Mouse (Mus musculus) hindbrain, embryonic 15.5 days (tissue): Measurements from ENCODE around the gene Prkaca. TPM values are rescaled to one million over a fixed set of nuclear protein-coding genes. Genes with fewer than 3 reads are reported as not detected.
"Not testable (repeated sequence)": the region's sequence is repeated elsewhere in the genome, so short reads cannot be mapped to it uniquely, and the experiment has no call there.

ENCODE experiments used
- ATAC-seq: fragments of 200-750 bp; cut with Nextera tagmentation; 2 replicates; pipeline ENCODE4 v1.8.0; 2017; ENCODE audit warnings: low read depth, moderate number of reproducible peaks, moderate TSS enrichment; ENCODE audit not compliant: low FRiP score
- H3K27ac ChIP-seq: fragments of 300-500 bp; sonication (generic); replicated peaks from 2 replicates; pipeline ENCODE4 v1.5.1; 2015; ENCODE audit warnings: mild to moderate bottlenecking, inconsistent platforms
- H3K27me3 ChIP-seq: fragments of 300-500 bp; sonication (generic); 2 replicates; pipeline ENCODE4 v1.6.1; 2015; ENCODE audit warnings: control low read depth, inconsistent platforms
- H3K36me3 ChIP-seq: fragments of 300-500 bp; sonication (generic); 2 replicates; pipeline ENCODE4 v1.6.1; 2015; ENCODE audit warnings: control low read depth, inconsistent platforms
- H3K4me1 ChIP-seq: fragments of 300-500 bp; sonication (generic); replicated peaks from 2 replicates; pipeline ENCODE4 v1.6.1; 2015; ENCODE audit warnings: control low read depth, inconsistent platforms
- H3K4me2 ChIP-seq: fragments of 300-500 bp; sonication (generic); 2 replicates; pipeline ENCODE4 v1.6.1; 2015; ENCODE audit warnings: moderate library complexity, mild to moderate bottlenecking, inconsistent platforms
- H3K4me3 ChIP-seq: fragments of 300-500 bp; sonication (generic); 2 replicates; pipeline ENCODE4 v1.5.1; 2015; ENCODE audit warnings: mild to moderate bottlenecking, inconsistent platforms
- H3K9ac ChIP-seq: fragments of 300-500 bp; sonication (generic); 2 replicates; pipeline ENCODE4 v1.6.1; 2015; ENCODE audit warnings: inconsistent platforms
- H3K9me3 ChIP-seq: fragments of 300-500 bp; sonication (generic); 2 replicates; pipeline ENCODE4 v1.6.1; 2016; ENCODE audit warnings: control low read depth, inconsistent platforms
- WGBS: fragments of 180-500 bp; shearing (Covaris S2); methylation state at CpG from one replicate; pipeline ENCODE4 v1.1.7; 2015; 5-methylcytosine and 5-hydroxymethylcytosine counted together
- polyA plus RNA-seq: library from polyadenylated mRNA; unstranded; fragments of >200 nt; fragmentation: Nextera tagmentation; extraction: Ambion mirVana; gene quantifications from 2 replicates; pipeline ENCODE4 v1.2.1, GENCODE M21; 2015

Gene Prkaca
- polyA plus RNA-seq, 1 experiment from 2014 or later = 250 TPM

DNA sequence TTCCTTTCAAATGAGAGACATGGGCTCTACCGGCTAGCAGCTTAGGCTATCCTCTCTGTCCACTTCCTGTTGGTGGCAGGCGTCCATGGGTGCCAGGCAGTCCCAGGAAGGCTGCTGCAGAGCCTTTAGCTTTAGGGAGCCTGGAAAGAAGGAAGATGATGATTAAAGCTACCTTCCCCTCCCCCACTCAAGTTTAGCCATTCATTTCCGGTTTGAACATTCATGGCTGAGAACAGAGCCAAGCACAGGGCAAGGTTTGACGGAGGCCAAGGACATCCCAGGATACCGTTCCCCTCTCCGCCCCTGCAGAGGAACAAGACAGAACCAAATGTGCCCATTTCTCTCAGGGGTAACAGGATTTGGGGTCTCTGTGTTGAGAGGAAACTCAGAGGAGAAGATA, 4.9 kb downstream of the Prkaca start:
- no peak overlapping the region for H3K9ac ChIP-seq
- H3K4me3 ChIP-seq = no peak overlapping the region
- WGBS = 62% methylated on average over 6 of the region's 6 CpGs
- ATAC-seq = no peak
- peaks cover 44% of the 10 kb centered on the region for H3K4me1 ChIP-seq
- H3K27me3 ChIP-seq = no peaks in the 10 kb centered on the region
- no peaks in the 10 kb centered on the region for H3K9me3 ChIP-seq
- H3K36me3 ChIP-seq = peaks cover 23% of the 10 kb centered on the region
- no peak overlapping the region for H3K27ac ChIP-seq
- H3K4me2 ChIP-seq = peak overlapping the region; percentile 5; the same call in 1 of the 2 replicates

DNA sequence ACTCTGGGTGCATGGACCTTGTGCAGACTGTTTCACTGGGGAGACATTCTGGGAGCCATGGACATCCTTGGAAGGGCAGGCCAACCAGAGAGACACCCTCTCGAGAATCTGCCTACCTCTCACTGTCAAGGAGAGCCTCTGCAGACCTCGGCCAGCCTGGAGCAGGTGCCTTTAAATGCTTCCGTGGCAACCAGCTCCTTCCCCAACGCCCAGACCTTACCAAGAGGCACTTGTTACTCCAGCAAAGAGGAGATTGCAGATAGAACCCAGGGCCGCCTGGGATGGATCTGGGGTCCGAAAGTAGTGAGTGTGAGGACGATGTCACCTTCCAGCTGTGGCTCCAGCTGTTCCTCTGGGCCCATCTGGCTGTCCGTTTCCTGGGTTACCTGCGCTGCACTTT, 5.4 kb downstream of the Prkaca start:
- WGBS = 73% methylated on average over 9 of the region's 9 CpGs

DNA sequence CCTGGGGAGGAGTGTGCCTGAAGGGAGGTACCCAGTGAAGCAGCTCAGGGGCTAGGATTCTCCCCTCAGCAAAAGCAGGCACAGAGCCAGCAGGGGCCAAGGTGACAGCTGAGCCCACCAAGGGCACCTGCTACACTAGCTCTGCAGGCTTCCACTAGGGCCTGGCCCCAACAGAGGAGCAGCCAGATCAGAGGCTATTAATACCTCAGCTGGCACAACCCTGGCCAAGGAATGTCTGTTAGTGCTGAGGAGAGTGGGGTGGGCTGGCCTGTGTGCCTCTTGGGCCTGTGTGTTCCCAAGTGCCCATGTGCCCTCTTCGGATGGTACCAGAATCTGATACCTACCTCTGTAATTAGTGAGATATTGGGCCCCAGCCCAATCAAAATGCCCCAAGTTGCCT, 7.5 kb downstream of the Prkaca start:
- Histone ChIP-seq H3K9me3 (no peaks in the 10 kb centered on the region), H3K36me3 (peaks cover 45% of the 10 kb centered on the region), H3K4me2 (no peak overlapping the region), H3K9ac (no peak overlapping the region), H3K27me3 (no peaks in the 10 kb centered on the region), H3K4me3 (no peak overlapping the region), H3K27ac (no peak overlapping the region), H3K4me1 (peaks cover 24% of the 10 kb centered on the region)
- WGBS = 78% methylated on average over 1 of the region's 1 CpGs
- no peak for ATAC-seq

More for the DNA sequence above, 5.4 kb downstream of the Prkaca start:
- Histone ChIP-seq H3K27me3 (no peaks in the 10 kb centered on the region), H3K4me1 (peaks cover 44% of the 10 kb centered on the region), H3K9me3 (no peaks in the 10 kb centered on the region), H3K4me3 (no peak overlapping the region), H3K27ac (no peak overlapping the region), H3K36me3 (peaks cover 29% of the 10 kb centered on the region), H3K4me2 (peak overlapping the region; percentile 5; the same call in 1 of the 2 replicates), H3K9ac (no peak overlapping the region)
- ATAC-seq = no peak

DNA sequence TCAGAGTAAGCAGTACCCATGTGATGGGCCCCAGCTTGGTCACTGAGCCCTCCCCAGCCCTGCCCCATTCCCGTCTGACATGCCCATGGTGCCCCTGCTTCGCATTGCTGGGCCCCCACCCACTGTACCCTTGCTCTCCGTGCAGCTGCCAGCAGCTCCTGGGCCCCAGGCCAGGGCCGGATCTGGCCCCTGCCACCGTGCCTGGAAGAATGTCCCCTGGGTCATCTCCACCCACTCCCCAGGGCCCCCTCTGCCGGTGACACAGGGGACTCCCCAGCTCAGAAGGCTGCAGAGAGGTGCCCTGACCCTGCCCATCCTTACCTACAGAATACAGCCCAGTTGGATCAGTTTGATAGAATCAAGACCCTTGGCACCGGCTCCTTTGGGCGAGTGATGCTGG, 8.1 kb downstream of the Prkaca start:
- H3K27ac ChIP-seq = no peak overlapping the region
- ATAC-seq = no peak
- H3K4me2 ChIP-seq = no peak overlapping the region
- H3K36me3 ChIP-seq = peaks cover 49% of the 10 kb centered on the region
- H3K4me3 ChIP-seq = no peak overlapping the region
- H3K9ac ChIP-seq = no peak overlapping the region
- no peaks in the 10 kb centered on the region for H3K9me3 ChIP-seq
- H3K27me3 ChIP-seq = no peaks in the 10 kb centered on the region
- peaks cover 23% of the 10 kb centered on the region for H3K4me1 ChIP-seq
- 75% methylated on average over 8 of the region's 8 CpGs for WGBS

DNA sequence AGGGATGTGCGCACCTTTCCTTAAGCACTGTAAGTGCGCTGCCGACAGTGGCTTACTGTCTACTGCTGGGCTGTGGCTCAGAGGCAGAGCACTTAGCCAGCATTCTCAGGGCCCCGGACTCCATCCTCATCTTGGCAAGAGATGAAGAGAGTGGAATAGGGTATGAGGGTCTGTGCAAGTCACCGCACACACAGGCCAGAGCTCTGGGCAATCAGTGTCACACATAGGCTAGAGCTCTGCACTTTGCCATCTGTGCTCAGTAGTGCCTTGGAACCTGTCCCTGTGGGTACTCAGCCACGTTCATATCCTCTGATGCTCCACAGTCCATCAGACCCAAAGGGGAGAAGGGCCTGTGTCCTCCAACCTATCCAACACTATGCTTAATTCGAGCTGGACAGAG, 8.7 kb downstream of the Prkaca start:
- Histone ChIP-seq H3K27me3 (no peaks in the 10 kb centered on the region), H3K4me1 (peaks cover 20% of the 10 kb centered on the region), H3K4me3 (no peak overlapping the region), H3K9ac (no peak overlapping the region), H3K9me3 (no peaks in the 10 kb centered on the region), H3K27ac (no peak overlapping the region), H3K36me3 (peaks cover 56% of the 10 kb centered on the region), H3K4me2 (no peak overlapping the region)
- WGBS = 95% methylated on average over 7 of the region's 7 CpGs
- no peak for ATAC-seq

DNA sequence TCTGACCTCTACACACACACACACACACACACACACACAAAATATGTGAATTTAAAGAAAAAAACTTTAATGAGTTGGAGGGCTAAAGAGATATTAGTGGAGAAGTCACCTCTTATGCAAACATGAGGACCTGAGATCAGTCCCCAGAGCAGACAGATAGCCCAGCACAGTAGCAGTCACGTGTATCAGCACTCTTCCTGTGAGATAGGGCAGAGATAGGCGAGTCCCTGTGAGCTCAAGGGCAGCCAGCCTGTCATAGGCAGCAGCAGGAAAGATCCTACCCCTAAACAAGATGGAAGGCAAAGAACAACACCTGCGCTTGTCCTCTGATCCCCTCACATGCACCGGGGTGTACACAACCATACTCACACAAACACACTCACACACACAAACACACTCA, 9.7 kb downstream of the Prkaca start:
- Histone ChIP-seq H3K9ac (no peak overlapping the region), H3K4me2 (no peak overlapping the region), H3K27ac (no peak overlapping the region), H3K4me3 (no peak overlapping the region), H3K36me3 (peaks cover 65% of the 10 kb centered on the region), H3K4me1 (peaks cover 11% of the 10 kb centered on the region), H3K27me3 (no peaks in the 10 kb centered on the region), H3K9me3 (no peaks in the 10 kb centered on the region)
- 93% methylated on average over 4 of the region's 4 CpGs for WGBS
- no peak for ATAC-seq

DNA sequence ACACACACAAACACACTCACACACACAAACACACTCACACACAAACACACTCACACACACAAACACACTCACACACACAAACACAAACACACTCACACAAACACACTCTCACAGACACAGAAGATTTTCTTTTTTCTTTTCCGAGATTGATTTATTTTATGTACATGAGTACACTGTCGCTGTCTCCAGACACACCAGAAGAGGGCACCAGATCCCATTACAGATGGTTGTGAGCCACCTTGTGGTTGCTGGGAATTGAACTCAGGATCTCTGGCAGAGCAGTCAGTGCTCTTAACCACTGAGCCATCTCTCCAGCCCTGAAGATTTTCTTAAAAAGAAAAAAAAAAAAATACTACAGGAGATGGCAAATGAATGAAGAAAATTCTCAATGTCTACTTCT, 10.4 kb downstream of the Prkaca start:
- ATAC-seq, H3K4me2 ChIP-seq, H3K4me3 ChIP-seq, H3K27ac ChIP-seq, H3K27me3 ChIP-seq, H3K9me3 ChIP-seq, H3K4me1 ChIP-seq, H3K9ac ChIP-seq: not testable (repeated sequence)
- WGBS = 98% methylated on average over 2 of the region's 2 CpGs
- H3K36me3 ChIP-seq = peaks cover 73% of the 10 kb centered on the region

DNA sequence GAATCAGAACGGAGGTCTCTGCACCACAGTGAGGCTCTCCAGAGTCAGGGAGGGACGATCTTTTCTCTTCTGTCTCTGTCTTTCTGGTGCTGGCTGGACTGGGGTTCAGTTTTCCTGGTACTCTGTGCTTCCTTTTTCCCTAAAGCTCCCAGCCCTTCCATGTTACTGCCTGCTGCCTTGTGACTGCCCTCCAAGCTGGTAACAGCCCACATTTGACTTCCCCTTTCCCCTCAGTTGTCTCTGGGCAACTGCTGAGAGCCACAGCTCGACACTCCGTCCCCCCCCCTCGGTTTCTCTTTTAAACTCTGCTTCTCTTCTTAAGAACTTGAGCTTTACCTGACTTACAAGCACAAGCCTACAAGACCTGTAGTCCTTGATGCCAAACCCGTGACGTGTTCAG, 16.4 kb downstream of the Prkaca start:
- H3K4me1 ChIP-seq = no peaks in the 10 kb centered on the region
- no peaks in the 10 kb centered on the region for H3K9me3 ChIP-seq
- H3K27me3 ChIP-seq = no peaks in the 10 kb centered on the region
- no peak overlapping the region for H3K4me3 ChIP-seq
- 92% methylated on average over 7 of the region's 7 CpGs for WGBS
- no peak overlapping the region for H3K4me2 ChIP-seq
- H3K27ac ChIP-seq = no peak overlapping the region
- peaks cover 80% of the 10 kb centered on the region for H3K36me3 ChIP-seq
- no peak overlapping the region for H3K9ac ChIP-seq
- no peak for ATAC-seq

DNA sequence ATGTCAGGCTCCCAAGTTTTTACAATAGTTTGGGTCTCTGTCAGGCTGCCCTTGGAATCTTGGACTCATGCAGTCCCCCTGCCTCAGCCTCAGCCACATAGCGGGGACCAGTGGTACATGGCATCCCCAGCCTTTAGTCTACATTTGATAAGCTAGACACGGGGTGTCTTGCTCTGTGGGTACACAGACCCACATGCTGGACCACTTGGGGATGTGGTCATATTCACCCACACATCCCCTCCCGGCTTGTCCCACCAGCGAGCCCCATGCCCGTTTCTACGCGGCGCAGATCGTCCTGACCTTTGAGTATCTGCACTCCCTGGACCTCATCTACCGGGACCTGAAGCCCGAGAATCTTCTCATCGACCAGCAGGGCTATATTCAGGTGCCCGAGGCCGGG, 17.4 kb downstream of the Prkaca start:
- ATAC-seq = no peak
- no peaks in the 10 kb centered on the region for H3K27me3 ChIP-seq
- H3K27ac ChIP-seq = no peak overlapping the region
- H3K9me3 ChIP-seq = no peaks in the 10 kb centered on the region
- peaks cover 81% of the 10 kb centered on the region for H3K36me3 ChIP-seq
- H3K4me2 ChIP-seq = no peak overlapping the region
- no peak overlapping the region for H3K9ac ChIP-seq
- WGBS = 94% methylated on average over 14 of the region's 14 CpGs
- no peak overlapping the region for H3K4me3 ChIP-seq
- H3K4me1 ChIP-seq = no peaks in the 10 kb centered on the region

DNA sequence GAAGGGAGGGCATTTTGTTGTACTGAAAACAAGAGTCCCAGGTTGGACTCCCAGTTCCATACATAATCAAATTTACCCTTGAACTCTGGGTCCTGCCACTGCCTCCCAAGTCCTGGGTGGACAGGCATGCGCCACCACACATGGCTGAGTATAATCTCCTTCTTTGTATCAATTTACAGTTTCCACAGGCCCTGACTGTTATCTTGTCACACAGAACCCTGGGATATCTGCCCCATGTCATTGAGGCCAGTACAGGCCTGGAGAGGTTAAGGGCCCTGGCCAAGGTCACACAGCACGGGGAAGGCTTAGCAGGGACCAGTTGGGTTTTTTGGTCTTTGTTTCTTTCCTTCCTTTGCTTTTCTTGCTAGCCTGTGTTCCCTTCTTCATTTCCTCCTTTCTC, 19.7 kb downstream of the Prkaca start:
- Histone ChIP-seq H3K4me3 (no peak overlapping the region), H3K9ac (no peak overlapping the region), H3K4me1 (peaks cover 9% of the 10 kb centered on the region), H3K27ac (no peak overlapping the region), H3K36me3 (peaks cover 60% of the 10 kb centered on the region), H3K9me3 (no peaks in the 10 kb centered on the region), H3K4me2 (no peak overlapping the region), H3K27me3 (no peaks in the 10 kb centered on the region)
- 83% methylated on average over 2 of the region's 2 CpGs for WGBS
- no peak for ATAC-seq

DNA sequence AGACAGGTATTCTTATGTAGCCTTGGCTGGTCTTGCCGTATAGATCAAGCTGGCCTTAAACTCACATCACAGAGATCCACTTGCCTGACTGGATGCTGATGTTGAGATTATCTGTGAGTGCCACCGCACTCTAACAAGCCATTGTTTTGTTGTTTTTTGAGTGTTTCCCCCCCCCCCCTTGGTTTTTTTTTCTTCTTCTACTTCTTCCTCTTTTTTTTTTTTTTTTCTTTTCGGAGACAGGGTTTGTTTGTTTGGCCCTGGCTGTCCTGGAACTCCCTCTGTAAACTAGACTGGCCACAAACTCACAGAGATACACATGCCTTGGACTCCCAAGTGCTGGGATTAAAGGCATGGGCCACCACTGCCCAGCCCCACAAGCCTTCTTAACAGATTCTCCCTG, 21.2 kb downstream of the Prkaca start:
- Histone ChIP-seq H3K27me3 (no peaks in the 10 kb centered on the region), H3K4me3 (no peak overlapping the region), H3K36me3 (peaks cover 47% of the 10 kb centered on the region), H3K4me2 (no peak overlapping the region), H3K9me3 (no peaks in the 10 kb centered on the region), H3K27ac (no peak overlapping the region), H3K4me1 (peaks cover 17% of the 10 kb centered on the region), H3K9ac (no peak overlapping the region)
- ATAC-seq = no peak
- WGBS = 92% methylated on average over 3 of the region's 3 CpGs

DNA sequence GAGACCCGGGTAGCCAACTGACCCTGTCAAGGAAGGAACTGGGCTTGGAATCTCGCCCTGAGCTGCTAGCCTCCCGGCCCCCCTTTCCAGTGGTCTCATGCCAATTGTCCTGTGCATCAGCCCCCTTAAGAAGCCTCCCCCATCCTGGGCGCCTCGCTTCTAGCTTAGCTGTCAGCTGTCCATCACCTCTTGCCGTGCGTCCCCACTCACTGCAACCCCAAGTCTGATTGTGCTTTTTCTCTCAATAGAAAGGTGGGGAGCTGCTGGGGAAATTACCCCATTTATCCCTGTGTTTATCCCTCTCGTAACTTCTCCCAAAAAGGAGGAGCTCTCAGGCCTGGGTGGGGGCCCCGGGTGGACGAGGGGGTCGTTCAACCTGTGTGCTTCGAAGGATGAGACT, 23.2 kb downstream of the Prkaca start:
- no peak; the same call in 1 of the 2 replicates for ATAC-seq
- Histone ChIP-seq H3K9me3 (no peaks in the 10 kb centered on the region), H3K27ac (no peak overlapping the region), H3K4me2 (peak overlapping the region; percentile 92), H3K4me1 (peaks cover 25% of the 10 kb centered on the region), H3K27me3 (peaks cover 6% of the 10 kb centered on the region), H3K9ac (peak overlapping the region; percentile 81; the same call in 1 of the 2 replicates), H3K36me3 (peaks cover 29% of the 10 kb centered on the region), H3K4me3 (peak overlapping the region; percentile 74; the same call in 1 of the 2 replicates)
- WGBS = 15% methylated on average over 12 of the region's 12 CpGs
